Comparison of ENCODE assay signal across 1 mouse cellular context in the genomic region with DNA sequence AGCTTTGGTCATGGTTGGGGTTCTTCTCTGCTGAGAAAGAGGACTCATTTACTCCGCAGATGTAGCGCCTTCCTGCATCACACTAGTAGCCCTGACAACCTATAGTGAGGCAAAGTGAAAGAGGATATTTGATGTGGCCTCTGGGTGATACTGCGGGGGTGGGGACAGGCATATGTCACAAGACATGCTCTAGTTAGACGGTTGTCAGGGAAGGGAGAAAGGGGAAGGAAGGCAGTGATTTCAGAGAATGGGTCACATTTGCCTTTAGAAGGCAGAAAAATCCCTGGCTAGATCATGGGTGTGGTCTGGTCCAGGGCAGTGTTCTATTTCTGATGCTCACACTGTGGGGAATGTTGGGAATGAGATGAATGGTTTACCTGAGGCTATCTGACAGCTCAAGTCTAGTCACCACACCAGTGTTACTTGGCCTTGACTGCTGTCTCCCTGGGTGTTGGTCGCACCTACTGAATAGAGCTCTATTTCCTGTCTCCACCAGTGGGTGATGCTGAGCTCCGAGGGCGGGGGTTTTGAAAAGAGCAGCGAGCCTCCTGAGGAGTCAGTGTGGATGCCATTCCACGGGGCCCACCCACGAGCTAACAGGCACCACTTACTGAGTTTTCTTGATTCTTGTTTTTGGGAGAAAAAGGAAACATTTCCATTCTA.
A peak's percentile ranks its signal among the peaks of the same experiment; 100 is the strongest.
TF ChIP-seq lines count a peak whose summit lies in the region.

No protein-coding gene starts in this region.

TF ChIP-seq in CH12.LX, 34 proteins besides CTCF, POLR2A, EP300 and RAD21 (continued from another document):
- TF ChIP-seq SMC3 (IDR thresholded peaks at IDR 0.05; ENCODE audit: low read depth, low read length) (peak; percentile 52), POLR2AphosphoS2 (IDR thresholded peaks at IDR 0.05; ENCODE audit: low read depth, low read length) (peak; percentile 70), HCFC1 (IDR thresholded peaks at IDR 0.05; ENCODE audit: low read depth, low read length) (no peak), ZMIZ1 (IDR thresholded peaks at IDR 0.05; ENCODE audit: low read depth, low read length) (no peak), ETS1 (conservative IDR thresholded peaks at IDR 0.05; ENCODE audit: low read depth, low read length) (peak; percentile 80), IRF4 (IDR thresholded peaks at IDR 0.05; ENCODE audit: low read depth, low read length) (peak; percentile 67; the same call in 1 of the 2 replicates), JUN (IDR thresholded peaks at IDR 0.05; ENCODE audit: insufficient read depth, low read depth, low read length) (no peak), JUND (conservative IDR thresholded peaks at IDR 0.05; ENCODE audit: low read depth, low read length) (no peak), E2F4 (IDR thresholded peaks at IDR 0.05; ENCODE audit: insufficient replicate concordance, low read depth, low read length) (no peak), TCF12 (IDR thresholded peaks at IDR 0.05; ENCODE audit: low read depth, low read length) (peak; percentile 63), CHD2 (IDR thresholded peaks at IDR 0.05; ENCODE audit: low read length) (peak; percentile 64; the same call in 1 of the 2 replicates)
